Mouse (Mus musculus): ENCODE data around the gene Npl. TPM values are rescaled to one million over a fixed set of nuclear protein-coding genes. Genes with fewer than 3 reads are reported as not detected.
"Not testable (repeated sequence)": the region's sequence is repeated elsewhere in the genome, so short reads cannot be mapped to it uniquely, and the experiment has no call there.

The Npl gene
- polyA plus RNA-seq, 1 experiment from 2014 or later, result 17.8 TPM

GRCm38 (mm10) chr1:153556202-153556601, 6.4 kb upstream of the Npl start:
- H3K4me2 ChIP-seq (replicated peaks; ENCODE audit: low read depth, low read length), result no peak overlapping the region

GRCm38 (mm10) chr1:153550814-153551213, 969 bp upstream of the Npl start:
- no peak overlapping the region for H3K9ac ChIP-seq (ENCODE audit: low read depth, low read length)
- H3K27me3 ChIP-seq (ENCODE audit: control insufficient read depth, insufficient read depth, low read length), result no peaks in the 10 kb centered on the region
- no peaks in the 10 kb centered on the region for H3K4me1 ChIP-seq (ENCODE audit: control insufficient read depth, insufficient read depth, low read length)
- no peaks in the 10 kb centered on the region for H3K36me3 ChIP-seq (ENCODE audit: control insufficient read depth, insufficient read depth, low read length)
- no peaks in the 10 kb centered on the region for H3K9me3 ChIP-seq (ENCODE audit: control insufficient read depth, low read length)
- WGBS, result 29% methylated on average over 3 of the region's 3 CpGs
- H3K4me3 ChIP-seq (ENCODE audit: low read length), result no peak overlapping the region
- 0 out of 2 replicates have a peak, but pooled peaks have one; percentile 38 for ATAC-seq (ENCODE audit: low FRiP score, low TSS enrichment)
- no peak overlapping the region for H3K27ac ChIP-seq (ENCODE audit: low read depth, low read length)
- no peak overlapping the region for H3K4me2 ChIP-seq (replicated peaks; ENCODE audit: low read depth, low read length)

More at GRCm38 (mm10) chr1:153556202-153556601, 6.4 kb upstream of the Npl start:
- WGBS, result 39% methylated on average over 4 of the region's 4 CpGs
- Histone ChIP-seq H3K9ac (ENCODE audit: low read depth, low read length) (no peak overlapping the region), H3K27ac (ENCODE audit: low read depth, low read length) (no peak overlapping the region), H3K36me3 (ENCODE audit: control insufficient read depth, insufficient read depth, low read length) (no peaks in the 10 kb centered on the region), H3K9me3 (ENCODE audit: control insufficient read depth, low read length) (no peaks in the 10 kb centered on the region), H3K4me1 (ENCODE audit: control insufficient read depth, insufficient read depth, low read length) (no peaks in the 10 kb centered on the region), H3K4me3 (ENCODE audit: low read length) (no peak overlapping the region), H3K27me3 (ENCODE audit: control insufficient read depth, insufficient read depth, low read length) (no peaks in the 10 kb centered on the region)
- ATAC-seq (ENCODE audit: low FRiP score, low TSS enrichment), result no peak

- Histone ChIP-seq H3K27me3 (ENCODE audit: control insufficient read depth, insufficient read depth, low read length) (no peaks in the 10 kb centered on the region), H3K4me1 (ENCODE audit: control insufficient read depth, insufficient read depth, low read length) (peaks cover 7% of the 10 kb centered on the region; the same call in 1 of the 2 replicates), H3K9me3 (ENCODE audit: control insufficient read depth, low read length) (no peaks in the 10 kb centered on the region), H3K9ac (ENCODE audit: low read depth, low read length) (no peak overlapping the region), H3K4me2 (replicated peaks; ENCODE audit: low read depth, low read length) (no peak overlapping the region), H3K27ac (ENCODE audit: low read depth, low read length) (no peak overlapping the region), H3K36me3 (ENCODE audit: control insufficient read depth, insufficient read depth, low read length) (no peaks in the 10 kb centered on the region), H3K4me3 (ENCODE audit: low read length) (no peak overlapping the region)
- WGBS, result 67% methylated on average over 8 of the region's 8 CpGs
- no peak for ATAC-seq (ENCODE audit: low FRiP score, low TSS enrichment)
Observed at GRCm38 (mm10) chr1:153547555-153547954, 2.3 kb downstream of the Npl start.

GRCm38 (mm10) chr1:153545196-153545595, 4.6 kb downstream of the Npl start:
- Histone ChIP-seq H3K27ac (ENCODE audit: low read depth, low read length) (no peak overlapping the region), H3K9me3 (ENCODE audit: control insufficient read depth, low read length) (no peaks in the 10 kb centered on the region), H3K9ac (ENCODE audit: low read depth, low read length) (no peak overlapping the region), H3K4me1 (ENCODE audit: control insufficient read depth, insufficient read depth, low read length) (peaks cover 9% of the 10 kb centered on the region; the same call in 1 of the 2 replicates), H3K36me3 (ENCODE audit: control insufficient read depth, insufficient read depth, low read length) (no peaks in the 10 kb centered on the region), H3K27me3 (ENCODE audit: control insufficient read depth, insufficient read depth, low read length) (no peaks in the 10 kb centered on the region), H3K4me3 (ENCODE audit: low read length) (no peak overlapping the region), H3K4me2 (replicated peaks; ENCODE audit: low read depth, low read length) (no peak overlapping the region)
- no peak for ATAC-seq (ENCODE audit: low FRiP score, low TSS enrichment)
- WGBS, result 77% methylated on average over 2 of the region's 2 CpGs

- Histone ChIP-seq H3K9me3 (ENCODE audit: control insufficient read depth, low read length) (no peaks in the 10 kb centered on the region), H3K27me3 (ENCODE audit: control insufficient read depth, insufficient read depth, low read length) (no peaks in the 10 kb centered on the region), H3K9ac (ENCODE audit: low read depth, low read length) (no peak overlapping the region), H3K4me1 (ENCODE audit: control insufficient read depth, insufficient read depth, low read length) (peaks cover 9% of the 10 kb centered on the region; the same call in 1 of the 2 replicates), H3K36me3 (ENCODE audit: control insufficient read depth, insufficient read depth, low read length) (no peaks in the 10 kb centered on the region), H3K27ac (ENCODE audit: low read depth, low read length) (peak overlapping the region; percentile 10; the same call in 1 of the 2 replicates), H3K4me3 (ENCODE audit: low read length) (no peak overlapping the region), H3K4me2 (replicated peaks; ENCODE audit: low read depth, low read length) (no peak overlapping the region)
- ATAC-seq (ENCODE audit: low FRiP score, low TSS enrichment), result peak; percentile 68
- 26% methylated on average over 7 of the region's 7 CpGs for WGBS
Observed at GRCm38 (mm10) chr1:153542726-153543320, 7.0 kb downstream of the Npl start.

GRCm38 (mm10) chr1:153540753-153541152, 9.1 kb downstream of the Npl start:
- 75% methylated on average over 3 of the region's 3 CpGs for WGBS
- Histone ChIP-seq H3K9me3 (ENCODE audit: control insufficient read depth, low read length) (no peaks in the 10 kb centered on the region), H3K27ac (ENCODE audit: low read depth, low read length) (no peak overlapping the region), H3K36me3 (ENCODE audit: control insufficient read depth, insufficient read depth, low read length) (no peaks in the 10 kb centered on the region), H3K4me2 (replicated peaks; ENCODE audit: low read depth, low read length) (no peak overlapping the region), H3K4me3 (ENCODE audit: low read length) (no peak overlapping the region), H3K9ac (ENCODE audit: low read depth, low read length) (no peak overlapping the region), H3K27me3 (ENCODE audit: control insufficient read depth, insufficient read depth, low read length) (no peaks in the 10 kb centered on the region), H3K4me1 (ENCODE audit: control insufficient read depth, insufficient read depth, low read length) (peaks cover 9% of the 10 kb centered on the region; the same call in 1 of the 2 replicates)
- ATAC-seq (ENCODE audit: low FRiP score, low TSS enrichment), result no peak

GRCm38 (mm10) chr1:153539739-153540333, 10.0 kb downstream of the Npl start:
- no peaks in the 10 kb centered on the region for H3K9me3 ChIP-seq (ENCODE audit: control insufficient read depth, low read length)
- peaks cover 9% of the 10 kb centered on the region; the same call in 1 of the 2 replicates for H3K4me1 ChIP-seq (ENCODE audit: control insufficient read depth, insufficient read depth, low read length)
- WGBS, result 82% methylated on average over 9 of the region's 9 CpGs
- no peak overlapping the region for H3K4me3 ChIP-seq (ENCODE audit: low read length)
- no peaks in the 10 kb centered on the region for H3K36me3 ChIP-seq (ENCODE audit: control insufficient read depth, insufficient read depth, low read length)
- H3K4me2 ChIP-seq (replicated peaks; ENCODE audit: low read depth, low read length), result no peak overlapping the region
- no peak overlapping the region for H3K27ac ChIP-seq (ENCODE audit: low read depth, low read length)
- H3K9ac ChIP-seq (ENCODE audit: low read depth, low read length), result no peak overlapping the region
- no peaks in the 10 kb centered on the region for H3K27me3 ChIP-seq (ENCODE audit: control insufficient read depth, insufficient read depth, low read length)
- no peak for ATAC-seq (ENCODE audit: low FRiP score, low TSS enrichment)

- ATAC-seq (ENCODE audit: low FRiP score, low TSS enrichment), result peak; percentile 25; the same call in 1 of the 2 replicates
- H3K27ac ChIP-seq (ENCODE audit: low read depth, low read length), result no peak overlapping the region
Observed at GRCm38 (mm10) chr1:153535611-153536010, 14.2 kb downstream of the Npl start.

GRCm38 (mm10) chr1:153532896-153533295, 16.9 kb downstream of the Npl start:
- 94% methylated on average over 3 of the region's 3 CpGs for WGBS
- ATAC-seq (ENCODE audit: low FRiP score, low TSS enrichment); H3K4me1 ChIP-seq (ENCODE audit: control insufficient read depth, insufficient read depth, low read length); H3K27ac ChIP-seq (ENCODE audit: low read depth, low read length); H3K4me3 ChIP-seq (ENCODE audit: low read length); H3K36me3 ChIP-seq (ENCODE audit: control insufficient read depth, insufficient read depth, low read length); H3K9me3 ChIP-seq (ENCODE audit: control insufficient read depth, low read length); H3K4me2 ChIP-seq (replicated peaks; ENCODE audit: low read depth, low read length); H3K9ac ChIP-seq (ENCODE audit: low read depth, low read length); H3K27me3 ChIP-seq (ENCODE audit: control insufficient read depth, insufficient read depth, low read length): not testable (repeated sequence)

More at GRCm38 (mm10) chr1:153535611-153536010, 14.2 kb downstream of the Npl start:
- H3K9ac ChIP-seq (ENCODE audit: low read depth, low read length), result no peak overlapping the region
- no peak overlapping the region for H3K4me2 ChIP-seq (replicated peaks; ENCODE audit: low read depth, low read length)
- no peaks in the 10 kb centered on the region for H3K27me3 ChIP-seq (ENCODE audit: control insufficient read depth, insufficient read depth, low read length)
- 62% methylated on average over 9 of the region's 9 CpGs for WGBS
- no peaks in the 10 kb centered on the region for H3K36me3 ChIP-seq (ENCODE audit: control insufficient read depth, insufficient read depth, low read length)
- no peaks in the 10 kb centered on the region for H3K9me3 ChIP-seq (ENCODE audit: control insufficient read depth, low read length)
- no peak overlapping the region for H3K4me3 ChIP-seq (ENCODE audit: low read length)
- peaks cover 10% of the 10 kb centered on the region for H3K4me1 ChIP-seq (ENCODE audit: control insufficient read depth, insufficient read depth, low read length)

All from kidney, embryonic 14.5 days (tissue).